Mouse (Mus musculus): Measurements from ENCODE around the gene 4931406P16Rik.
"Not testable (repeated sequence)": the region's sequence is repeated elsewhere in the genome, so short reads cannot be mapped to it uniquely, and the experiment has no call there.

4931406P16Rik gene

DNA sequence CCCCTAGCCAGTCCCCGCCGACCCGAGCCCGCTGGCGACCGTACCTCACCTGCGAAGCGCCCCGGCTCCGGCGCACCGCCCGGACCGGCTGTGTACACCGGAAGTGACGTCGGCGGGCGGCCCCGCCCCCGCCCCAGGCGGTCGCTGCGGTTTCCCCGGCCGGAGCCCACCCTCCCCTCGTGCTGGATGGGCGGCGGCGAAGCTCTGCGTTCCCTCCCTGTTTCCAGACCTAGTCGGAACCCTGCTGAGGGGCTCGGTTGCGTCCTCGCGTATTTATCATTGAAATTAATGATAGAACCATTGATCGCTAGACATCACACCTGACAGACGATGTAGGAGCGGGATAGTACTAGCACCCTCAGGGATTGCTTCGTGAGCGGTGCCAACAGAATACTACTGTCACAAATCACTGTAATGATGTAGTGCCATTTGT, at the start of gene 4931406P16Rik:
Gene 4931406P16Rik (minus strand): TSS at position 109 of the 433 bp plus-strand sequence.
- DNase-seq: peak; percentile 77

DNA sequence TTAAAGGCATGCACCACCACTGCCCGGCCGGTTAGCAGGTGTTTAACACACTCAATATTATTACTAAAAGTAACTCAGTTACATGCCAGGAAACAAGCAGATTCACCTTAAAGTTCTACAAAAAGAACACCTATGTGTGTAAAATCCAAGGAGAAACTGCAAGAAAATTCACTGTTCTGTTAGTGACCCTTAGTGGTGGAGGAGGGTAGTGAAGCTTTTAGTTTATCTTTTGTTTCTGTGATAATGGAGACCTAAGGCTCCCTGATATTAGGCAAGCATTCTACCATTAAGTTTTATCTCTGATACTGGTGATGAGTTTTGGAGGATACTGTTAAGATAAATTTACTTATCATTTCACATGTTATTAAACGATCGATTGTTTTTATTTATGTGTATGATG, 42.3 kb upstream of the 4931406P16Rik start:
- DNase-seq: no peak

DNA sequence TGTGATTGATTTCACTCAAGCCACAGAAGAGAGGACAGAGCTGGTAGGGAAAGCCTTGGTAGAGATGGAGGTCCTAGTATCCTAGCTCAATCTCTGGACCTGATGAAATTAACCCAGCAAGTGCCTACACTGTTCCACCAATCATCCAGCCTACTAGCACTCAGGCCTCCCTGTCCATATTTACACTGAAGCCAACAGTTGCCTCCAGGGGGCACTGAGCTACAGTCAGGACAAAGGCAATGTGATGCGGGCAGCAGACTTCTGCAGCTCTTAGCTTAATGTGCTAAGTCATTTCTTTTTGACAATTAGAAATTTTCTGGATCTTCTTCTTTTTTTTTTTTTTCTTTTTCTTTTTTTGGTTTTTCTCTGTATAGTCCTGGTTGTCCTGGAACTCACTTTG, 38.6 kb upstream of the 4931406P16Rik start:
- no peak for DNase-seq

DNA sequence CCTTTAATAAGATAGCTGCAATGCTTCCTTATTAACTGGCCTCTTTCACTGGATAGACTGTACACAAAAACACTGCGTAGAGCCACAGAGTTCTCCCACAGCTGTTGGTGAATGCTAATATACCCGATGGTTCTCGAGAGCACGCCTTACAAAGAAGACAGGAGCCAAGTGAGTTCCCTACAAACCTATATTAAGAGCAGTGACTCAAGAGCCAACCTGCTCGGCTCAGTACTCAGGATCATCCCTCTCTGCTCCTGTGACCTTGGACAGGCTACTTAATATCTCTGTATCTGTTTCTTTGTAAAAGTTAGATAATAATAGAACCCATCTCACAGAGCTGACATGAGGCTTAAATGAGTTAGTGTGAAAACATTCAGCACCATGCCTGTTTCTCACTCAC, 36.8 kb upstream of the 4931406P16Rik start:
- DNase-seq: no peak

DNA sequence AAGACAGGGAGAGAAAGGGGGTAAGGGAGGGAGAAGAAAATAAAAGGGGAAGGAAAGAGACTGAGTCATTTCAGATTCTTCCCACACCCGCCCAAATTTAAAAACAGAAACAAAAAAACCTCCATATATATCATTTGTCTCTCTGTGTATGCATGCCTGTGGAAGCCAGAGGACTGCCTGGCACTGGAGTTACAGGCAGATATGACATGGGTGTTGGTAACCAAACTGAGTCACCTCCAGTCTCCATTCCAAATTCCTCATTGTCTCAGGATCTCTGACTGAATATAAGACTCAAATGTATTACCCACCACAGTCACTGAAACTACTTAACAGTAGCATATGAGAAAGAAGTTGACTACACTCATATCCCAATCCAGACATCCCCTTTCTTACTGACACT, 34.7 kb upstream of the 4931406P16Rik start:
- DNase-seq: no peak

DNA sequence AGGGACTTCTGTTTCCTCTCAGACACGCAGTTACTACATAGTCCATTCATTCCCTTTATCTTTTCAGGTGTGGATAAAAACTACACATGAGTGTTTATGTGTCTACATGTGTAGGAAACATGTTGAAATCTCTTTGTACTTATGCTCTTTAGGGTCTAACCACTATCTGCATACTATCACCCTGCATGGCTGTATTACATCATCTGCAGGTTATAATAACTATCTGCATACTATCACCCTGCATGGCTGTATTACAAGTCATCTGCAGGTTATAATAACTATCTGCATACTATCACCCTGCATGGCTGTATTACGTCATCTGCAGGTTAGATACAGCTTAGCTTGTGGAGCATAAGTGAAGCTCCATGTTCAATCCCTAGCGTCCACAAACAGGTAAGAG, 33.7 kb upstream of the 4931406P16Rik start:
- no peak for DNase-seq

DNA sequence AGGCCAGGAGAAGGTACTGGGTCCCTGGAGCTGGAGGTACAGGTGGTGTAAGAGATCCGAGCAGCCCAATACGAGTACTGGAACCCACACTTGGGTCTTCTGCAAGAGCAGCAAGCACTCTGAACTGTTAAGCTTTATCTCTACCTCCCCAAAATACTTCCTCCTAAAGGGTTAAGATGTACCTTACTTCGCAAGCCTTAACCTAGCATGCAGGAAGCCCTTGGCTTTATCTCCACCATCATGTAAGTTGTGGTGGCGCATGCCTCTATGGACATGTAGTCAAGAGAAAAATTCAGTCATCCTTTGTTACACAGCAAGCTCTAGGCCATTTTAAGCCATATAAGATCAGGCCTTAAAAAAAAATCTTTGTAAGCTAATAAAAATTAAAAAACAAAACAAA, 33.2 kb upstream of the 4931406P16Rik start:
- no peak for DNase-seq

DNA sequence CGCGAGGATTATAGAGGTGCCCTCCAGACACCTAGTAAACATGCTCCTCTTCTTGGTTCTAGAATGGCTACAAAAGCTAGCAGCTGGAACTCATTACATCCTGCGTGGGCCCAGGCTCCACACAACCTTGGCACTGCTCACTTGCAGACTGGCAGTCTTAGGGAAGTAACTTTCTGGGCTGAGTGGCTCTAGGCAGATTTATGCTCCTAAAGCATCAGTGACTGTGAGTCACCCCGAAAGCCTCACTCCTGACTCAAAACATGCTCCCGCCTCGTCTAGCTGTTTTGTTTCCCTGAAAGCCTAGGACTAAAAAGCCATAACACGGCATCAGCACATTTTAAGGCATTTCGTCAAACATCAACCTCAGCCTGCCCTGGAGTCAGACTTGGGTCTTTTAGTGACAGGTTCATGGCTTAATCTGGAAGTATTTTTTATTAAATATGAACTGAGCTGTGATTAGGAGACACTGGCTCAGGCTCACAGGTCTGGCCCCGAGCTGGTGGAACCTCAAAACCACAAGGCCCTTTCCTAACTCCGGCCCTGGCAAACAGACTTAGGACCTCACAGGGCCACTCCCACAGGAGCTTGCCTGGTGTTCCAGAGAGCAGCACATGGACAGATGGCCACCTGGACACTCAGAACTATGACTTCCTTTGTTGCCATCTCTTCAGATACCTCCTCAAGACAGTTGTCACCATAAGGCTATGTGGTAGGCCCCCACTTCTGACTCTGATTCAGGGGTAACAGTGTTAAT, 28.9 kb upstream of the 4931406P16Rik start:
- DNase-seq: no peak

DNA sequence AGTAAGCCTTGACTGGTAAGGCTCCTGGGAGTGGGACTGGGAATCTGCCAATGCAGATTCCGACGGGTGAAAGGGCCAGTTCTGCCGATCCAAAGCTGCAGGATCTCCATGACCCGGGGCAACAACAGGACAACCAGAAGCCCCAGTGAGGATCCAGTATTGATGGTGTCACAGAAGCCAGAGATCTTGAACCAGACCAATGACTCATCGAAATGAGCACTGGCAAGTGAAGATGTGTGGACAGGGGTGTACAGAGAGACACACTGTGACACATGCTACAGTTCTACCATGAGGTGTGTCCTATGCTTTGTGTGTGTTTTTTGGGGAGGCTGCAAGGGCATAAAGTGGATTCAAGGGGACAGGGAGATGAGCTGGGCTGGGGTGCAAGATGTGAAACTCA, 27.5 kb upstream of the 4931406P16Rik start:
- DNase-seq: no peak

DNA sequence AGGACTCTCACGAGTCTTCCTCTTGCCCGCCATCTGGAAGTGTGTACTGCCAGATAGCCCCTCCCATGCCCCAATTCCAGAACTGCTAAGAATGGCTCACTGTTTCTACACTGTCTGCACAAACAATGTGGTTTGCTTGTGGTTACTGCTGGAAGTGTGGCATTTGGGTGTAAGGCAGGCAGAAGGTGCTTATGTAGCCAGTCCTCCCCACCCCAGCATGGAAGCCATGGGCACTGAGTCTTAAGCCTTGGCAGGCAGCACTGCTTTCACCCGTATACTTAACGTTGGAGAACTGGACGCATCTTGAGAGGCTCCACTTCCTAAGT, 25.8 kb upstream of the 4931406P16Rik start:
- no peak for DNase-seq

DNA sequence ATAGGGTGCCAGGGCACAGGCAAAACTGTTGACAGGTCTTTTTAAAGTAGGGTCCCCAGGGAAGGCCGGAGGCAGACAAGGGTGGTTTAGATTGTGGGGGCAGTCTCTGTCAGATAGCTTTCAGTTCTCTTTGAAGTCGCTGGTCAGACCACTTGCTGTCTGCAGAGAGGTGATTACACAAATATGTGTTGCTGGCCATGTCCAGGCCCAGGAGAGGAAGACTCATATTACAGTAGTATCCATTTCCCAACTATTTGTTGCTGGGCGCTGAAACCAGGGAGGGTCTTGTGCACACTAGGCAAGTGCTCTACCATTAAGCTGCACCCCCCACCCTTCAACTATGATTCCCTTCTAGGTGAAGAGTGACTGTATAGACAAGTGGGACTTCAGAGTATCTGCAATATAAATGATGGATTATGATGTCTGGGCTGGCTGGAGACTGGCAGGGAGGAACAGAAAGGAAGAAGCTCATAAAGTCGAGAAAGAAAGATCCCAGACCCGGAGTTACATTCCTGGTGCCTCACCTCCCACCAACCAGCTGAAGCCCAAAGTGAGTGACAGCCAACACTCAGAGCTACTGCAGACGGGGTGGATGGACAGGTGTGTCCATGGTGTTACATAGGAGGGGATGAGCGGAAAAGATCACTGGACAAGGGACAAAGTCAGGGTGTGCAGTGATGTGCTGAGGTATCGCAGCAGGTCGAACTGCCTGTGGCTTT, 25.3 kb upstream of the 4931406P16Rik start:
- DNase-seq: no peak

DNA sequence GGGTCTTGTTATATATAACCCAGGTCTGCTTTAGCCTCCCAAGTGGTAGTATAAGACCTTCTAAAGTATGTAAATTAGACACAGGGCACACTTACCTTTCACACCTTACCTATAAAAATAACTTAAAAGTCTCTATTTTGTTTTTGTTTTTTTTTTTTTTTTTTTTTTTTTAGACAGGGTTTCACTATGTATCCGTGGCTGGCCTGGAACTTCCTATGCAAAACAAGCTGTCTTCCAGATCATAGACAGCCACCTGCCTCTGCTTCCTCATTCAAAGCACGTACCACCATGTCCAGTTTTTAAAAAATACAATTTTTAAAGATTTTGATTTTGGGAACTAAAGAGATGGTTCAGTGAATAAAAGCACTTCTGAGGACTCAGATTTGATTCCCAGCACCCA, 23.9 kb upstream of the 4931406P16Rik start:
- no peak for DNase-seq

DNA sequence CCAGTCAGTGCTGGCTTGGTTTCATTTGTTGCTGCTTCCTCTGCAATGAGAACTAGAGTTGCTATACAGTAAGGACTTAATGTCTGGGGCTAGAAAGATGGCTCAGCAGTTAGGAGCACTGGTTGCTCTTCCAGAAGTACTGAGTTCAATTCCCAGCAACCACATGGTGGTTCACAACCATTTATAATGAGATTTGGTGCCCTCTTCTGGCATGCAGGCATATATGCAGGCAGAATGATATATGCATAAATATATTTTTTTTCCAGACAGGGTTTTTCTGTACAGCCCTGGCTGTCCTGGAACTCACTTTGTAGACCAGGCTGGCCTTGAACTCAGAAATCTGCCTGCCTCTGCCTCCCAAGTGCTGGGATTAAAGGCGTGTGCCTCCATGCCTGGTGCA, 23.2 kb upstream of the 4931406P16Rik start:
- not testable (repeated sequence) for DNase-seq

DNA sequence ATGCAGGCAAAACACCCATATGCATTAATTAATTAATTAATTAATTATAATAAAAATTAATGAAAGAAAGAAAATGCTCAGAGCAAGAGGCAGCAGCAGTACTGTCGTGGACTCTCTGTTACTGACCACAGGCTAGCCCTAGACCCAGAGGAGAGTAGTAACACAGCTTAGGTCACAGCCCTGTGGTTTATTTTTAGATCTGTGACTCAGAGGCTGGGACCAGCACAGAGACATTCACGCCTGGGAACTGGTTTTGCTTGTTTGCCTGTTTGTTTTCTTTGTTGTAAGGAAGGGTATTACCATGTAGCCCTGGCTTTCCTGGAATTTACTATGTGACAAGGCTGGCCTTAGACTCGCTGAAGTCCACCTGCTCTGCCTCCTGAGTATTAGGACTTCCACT, 14.1 kb upstream of the 4931406P16Rik start:
- peak; percentile 46 for DNase-seq

DNA sequence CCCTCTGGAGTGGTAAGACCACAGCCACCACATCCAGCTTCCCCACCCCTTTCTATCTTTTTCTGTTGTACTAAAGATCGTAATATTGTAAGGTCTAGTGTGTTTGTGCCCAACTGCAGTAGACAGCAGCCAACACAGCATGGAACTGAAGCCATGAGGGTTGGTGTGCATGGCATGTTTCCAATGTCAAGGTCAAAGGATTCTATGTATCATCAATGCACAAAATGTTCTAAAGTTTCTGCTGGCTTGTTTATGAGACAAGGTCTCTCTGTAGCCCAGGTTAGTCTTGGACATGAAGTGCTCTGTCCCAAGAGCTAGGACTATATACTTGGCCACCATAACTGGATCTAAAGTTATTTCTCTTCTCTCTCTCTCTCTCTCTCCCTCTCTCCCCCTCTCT, 11.5 kb upstream of the 4931406P16Rik start:
- DNase-seq: no peak

DNA sequence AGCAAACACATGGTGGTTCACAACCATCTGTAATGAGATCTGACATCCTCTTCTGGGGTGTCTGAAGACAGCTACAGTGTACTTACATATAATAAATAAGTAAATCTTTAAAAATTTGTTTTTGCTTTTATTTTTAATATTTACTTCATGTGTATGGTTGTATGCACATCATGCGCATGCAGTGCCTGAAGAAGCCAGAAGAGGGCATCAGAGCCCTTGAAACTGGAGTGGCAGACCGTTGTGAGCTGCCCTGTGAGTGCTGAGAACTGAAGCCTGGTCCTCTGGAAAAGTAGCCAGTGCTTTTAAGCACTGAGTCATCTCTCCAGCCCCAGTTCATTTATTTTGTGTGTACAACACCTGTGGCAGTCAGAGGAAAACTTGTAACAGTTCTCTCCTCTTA, 10.7 kb upstream of the 4931406P16Rik start:
- DNase-seq: no peak

DNA sequence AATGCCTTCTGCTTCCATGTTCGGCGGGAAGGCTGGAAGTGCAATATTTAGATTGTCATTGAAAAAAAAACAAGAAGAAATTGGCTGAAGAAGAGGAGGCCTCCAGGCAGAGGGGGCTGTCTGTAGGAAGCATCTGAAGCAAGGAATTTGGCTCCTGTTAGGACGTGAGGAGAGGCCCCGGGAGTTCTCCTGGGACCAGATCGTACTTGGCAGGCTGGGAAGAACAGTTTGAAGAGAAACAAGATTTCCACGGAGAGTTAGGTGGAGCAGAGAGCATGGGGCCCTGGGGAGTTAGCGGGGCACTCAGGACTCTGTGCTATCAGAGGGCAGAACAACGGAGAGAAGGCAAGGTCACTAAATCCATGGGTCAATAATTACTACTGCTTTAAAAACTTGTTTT, 10.0 kb upstream of the 4931406P16Rik start:
- peak; percentile 15 for DNase-seq

DNA sequence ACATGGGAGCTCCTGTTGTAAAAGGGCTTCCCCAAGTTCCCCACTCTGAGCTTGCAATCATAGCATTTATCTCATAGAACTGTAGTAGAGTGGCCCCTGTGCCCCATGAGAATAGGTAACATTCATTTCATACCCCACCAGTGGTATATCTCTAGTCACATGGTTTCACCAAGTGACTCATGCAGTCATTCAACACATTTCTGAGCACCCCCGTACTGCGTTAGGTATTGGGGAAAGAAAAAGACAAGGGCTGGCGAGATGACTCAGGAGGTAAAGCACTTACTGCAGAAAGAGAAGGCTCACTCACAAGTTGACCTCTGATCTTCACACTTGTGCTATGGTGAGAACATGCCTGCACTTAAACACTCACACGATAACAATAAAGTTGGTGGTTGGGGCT, 8.6 kb upstream of the 4931406P16Rik start:
- no peak for DNase-seq

DNA sequence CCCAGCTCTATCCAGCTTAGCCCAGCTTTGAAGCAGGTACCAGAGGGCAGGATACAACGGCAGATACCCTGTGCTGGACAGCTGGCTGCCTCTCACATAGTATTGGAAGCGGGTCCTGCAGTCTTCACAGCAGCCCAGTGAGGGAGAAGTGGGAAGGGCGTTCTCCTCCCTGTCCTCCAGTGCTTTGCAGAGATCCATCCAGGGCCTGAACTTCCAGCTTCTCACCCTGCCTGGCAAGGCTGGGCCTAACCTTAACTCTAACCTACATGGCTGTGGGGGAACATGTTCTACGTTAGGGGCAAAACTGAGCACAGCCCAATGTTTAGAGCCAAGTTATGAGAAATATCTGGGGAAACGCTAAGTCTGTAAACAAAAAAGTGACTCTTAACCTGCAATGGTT, 7.8 kb upstream of the 4931406P16Rik start:
- DNase-seq: no peak

DNA sequence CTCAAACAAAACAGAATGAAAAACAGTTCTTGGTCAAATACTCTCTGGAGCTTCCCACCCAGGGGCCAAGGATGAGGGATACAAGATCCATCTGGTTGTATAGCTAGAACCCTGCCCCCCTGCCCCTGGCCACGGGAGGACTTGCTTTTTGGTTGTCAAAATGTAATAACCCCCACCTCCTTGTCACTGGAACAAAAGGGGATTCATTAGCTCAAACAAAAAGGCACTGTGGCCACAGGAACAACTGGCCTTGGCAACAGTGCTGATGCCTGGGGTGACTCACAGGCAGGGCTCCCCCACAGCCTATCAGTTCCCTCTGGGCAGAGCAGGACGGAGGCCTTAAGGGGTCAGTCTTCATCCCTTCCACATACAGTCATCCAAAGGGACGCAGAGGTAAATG, 6.6 kb upstream of the 4931406P16Rik start:
- DNase-seq: no peak

DNA sequence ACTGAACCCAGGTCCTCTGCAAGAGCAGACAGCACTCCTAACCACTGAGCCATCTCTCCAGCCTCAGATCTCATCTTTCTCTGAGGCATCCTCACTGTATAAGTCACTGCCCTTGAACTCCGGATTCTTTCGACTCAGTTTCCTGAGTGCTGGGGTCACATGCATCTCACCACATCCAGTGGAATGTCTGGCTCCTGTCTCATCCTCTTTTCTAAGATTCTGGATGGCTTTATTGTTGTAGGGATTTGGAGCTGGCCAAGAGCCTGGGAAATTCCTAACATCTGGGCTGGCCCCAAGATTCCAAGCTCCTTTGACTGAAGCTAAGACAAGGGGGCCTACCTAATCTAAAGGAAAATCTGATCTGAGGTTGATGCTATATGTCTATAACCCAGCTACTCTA, 5.8 kb upstream of the 4931406P16Rik start:
- peak; percentile 38 for DNase-seq

DNA sequence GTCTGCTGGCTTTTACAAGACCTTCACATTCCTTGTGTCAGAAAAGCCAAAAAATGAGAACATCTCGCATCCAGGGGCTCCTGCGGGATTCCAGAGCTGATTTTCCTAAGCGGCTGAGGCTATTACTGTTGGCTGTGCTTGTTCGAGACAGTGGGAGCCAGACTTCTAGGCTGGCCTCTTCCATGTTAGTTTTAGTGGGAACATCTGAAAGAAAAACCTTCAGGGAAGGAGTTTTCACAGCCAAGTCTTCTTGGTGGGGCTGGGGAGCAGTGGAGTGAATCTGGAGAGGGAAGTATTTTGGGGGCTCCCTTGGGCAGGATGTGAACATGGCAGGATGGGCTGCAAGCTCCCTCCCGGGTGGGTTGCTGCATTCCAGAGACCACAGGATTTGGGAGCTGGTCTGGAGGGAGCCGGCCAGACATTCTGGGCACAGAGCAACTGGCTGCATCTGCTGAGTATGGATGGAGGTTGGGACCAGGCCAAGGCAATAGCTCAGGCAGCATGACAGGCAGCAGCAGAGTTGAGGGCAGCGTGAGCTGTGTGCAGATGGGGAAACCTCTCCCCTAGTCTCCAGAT, 4.6 kb upstream of the 4931406P16Rik start:
- no peak for DNase-seq

DNA sequence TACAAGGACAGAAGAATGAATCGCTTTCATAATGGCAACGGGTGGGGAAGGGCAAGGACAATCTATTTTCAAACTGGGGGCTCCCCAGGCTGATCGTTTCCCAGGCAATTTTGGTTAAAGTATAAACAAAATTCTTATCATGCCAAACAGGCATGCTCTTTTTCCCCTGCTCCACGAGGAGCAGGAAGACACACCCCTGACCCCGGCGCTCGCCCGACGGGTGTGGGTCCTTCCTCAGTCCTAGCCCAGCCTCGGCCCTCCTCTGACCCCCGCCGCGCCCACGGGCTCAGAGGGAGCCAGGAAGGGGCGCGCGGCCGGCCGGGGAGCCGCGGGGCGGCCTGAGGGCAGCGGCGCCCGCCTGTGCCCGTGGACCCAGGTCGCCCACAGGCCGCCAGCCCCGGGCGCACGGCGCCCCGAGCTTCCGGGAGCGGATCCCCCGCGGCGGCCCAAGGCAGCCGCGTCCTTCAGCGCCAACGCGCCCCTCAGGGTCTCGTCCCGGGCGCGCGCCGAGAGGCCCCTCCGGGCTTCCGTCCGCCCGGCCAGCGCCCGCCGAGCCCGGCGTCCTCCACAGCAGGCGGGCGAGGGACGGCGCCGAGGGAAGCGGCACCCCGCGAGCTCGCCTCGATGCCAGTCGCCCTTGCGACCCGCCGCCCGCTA, 437 bp downstream of the 4931406P16Rik start:
- peak; percentile 76 for DNase-seq
